Mouse (Mus musculus) liver, adult 2 months (tissue): ENCODE measurements at regions not wholly inside any gene's neighbourhood (a gene's known extent, or its start where the extent isn't known, plus 50 kb on each side); places are given as distances from the start of the nearest gene placed in this dataset.
"Not testable (repeated sequence)": the region's sequence is repeated elsewhere in the genome, so short reads cannot be mapped to it uniquely, and the experiment has no call there.

Experiments
- CTCF ChIP-seq: fragments of 200-500 bp; IDR thresholded peaks from 2 replicates; pipeline ENCODE4 v1.5.1; 2011; ENCODE audit warnings: low read depth, low read length, control low read depth
- POLR2A ChIP-seq: fragments of 200-500 bp; IDR thresholded peaks from 2 replicates; pipeline ENCODE4 v1.6.1; 2011; ENCODE audit warnings: low read length, control low read depth; ENCODE audit not compliant: insufficient read depth; ENCODE audit errors: extremely low read depth

DNA sequence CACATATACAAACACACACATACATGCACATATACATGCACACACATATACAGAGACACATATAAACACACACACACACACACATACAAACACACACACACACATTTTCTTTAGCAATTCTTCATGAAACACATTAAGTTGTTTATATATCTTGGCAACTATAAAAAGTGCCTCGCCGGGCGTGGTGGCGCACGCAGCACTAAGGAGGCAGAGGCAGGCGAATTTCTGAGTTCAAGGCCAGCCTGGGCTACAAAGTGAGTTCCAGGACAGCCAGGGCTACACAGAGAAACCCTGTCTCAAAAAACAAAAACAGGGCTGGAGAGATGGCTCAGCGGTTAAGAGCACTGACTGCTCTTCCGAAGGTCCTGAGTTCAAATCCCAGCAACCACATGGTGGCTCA lies 214.4 kb upstream of the Klf3 start:
- TF ChIP-seq CTCF, POLR2A: not testable (repeated sequence)
